Mouse (Mus musculus): ENCODE data around the gene Yeats4.
"Not testable (repeated sequence)": the region's sequence is repeated elsewhere in the genome, so short reads cannot be mapped to it uniquely, and the experiment has no call there.

Yeats4 gene

DNA sequence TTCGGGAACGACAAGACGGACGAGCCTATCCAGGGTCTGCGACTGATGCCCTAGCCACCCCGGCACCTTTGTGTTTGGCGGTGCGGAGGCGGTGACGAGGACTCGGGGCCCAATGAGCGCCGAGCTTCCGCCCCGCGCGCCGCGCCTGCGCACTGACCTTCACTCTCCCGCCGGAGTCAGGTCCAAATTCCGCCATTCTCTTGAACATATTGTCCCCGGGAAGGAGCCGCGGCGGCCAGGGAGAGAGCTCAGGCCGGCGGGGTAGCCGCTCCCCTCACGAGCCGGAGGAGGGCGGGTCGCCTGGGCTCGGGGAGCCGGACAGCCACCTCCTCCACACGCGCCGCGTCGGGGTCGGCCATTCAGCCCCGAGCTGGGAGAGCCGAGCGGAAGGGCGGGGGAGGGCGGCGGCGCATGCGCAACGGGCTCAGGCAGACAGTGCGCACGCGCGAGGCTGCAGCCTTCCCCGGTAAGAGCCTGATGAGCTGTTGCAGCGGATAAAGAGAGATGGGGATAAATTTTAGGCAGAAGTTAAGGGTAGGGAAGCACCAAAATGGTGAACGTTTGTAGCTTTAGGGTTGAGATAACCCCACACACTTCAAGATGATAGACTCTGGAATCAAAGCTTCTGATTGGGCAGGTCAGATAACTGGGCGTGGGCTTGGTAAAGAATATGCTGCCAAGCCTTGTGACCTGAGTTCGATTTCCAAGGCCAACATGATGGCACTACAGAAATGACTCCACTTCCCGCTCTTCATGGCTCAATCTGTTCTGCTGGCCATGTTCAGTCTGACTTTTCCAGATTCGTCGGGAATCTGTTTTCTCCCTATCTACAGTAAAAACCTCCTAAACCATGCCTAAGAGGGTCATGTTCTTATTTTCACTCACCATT, at the start of gene Yeats4:
Gene Yeats4, minus strand, starts transcription at position 406 of the 889 bp plus-strand sequence.
- peak; percentile 99 for DNase-seq

DNA sequence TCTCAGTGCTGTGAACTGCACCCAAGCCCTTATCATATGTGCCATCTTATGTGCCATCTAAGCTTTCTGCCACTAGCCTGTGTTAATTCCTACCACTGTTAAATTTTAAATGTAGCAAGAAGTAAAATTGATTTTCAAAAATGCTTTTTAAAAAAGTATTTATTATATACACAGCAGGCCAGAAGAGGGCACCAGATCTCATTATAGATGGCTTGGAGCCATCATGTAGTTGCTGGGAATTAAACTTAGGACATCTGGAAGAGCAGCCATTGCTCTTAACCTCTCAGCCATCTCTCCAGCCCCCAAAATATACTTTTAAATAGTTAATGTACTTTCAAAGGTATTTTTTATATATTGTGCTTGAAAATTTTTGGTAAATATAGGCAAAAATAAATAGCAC, 47.7 kb upstream of the Yeats4 start:
- DNase-seq, result no peak

DNA sequence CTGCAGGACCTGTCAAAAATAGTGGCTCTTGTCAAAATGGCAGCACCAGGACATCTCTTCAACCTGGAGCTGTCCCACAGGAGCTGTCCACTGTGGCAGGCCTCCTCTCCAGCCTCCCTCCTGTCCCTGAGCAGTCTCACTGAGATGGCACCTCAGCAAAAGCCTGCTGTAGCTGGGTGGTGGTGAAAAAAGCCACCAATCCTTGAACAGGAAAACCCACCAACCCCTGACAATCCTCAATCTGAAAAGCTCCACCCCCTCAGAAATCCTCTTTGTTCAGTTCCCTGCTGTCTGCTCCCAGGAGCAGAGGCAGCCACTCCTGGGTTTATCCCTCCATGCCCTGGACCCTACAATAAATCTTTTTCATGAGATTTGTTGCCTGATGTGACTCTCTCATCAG, 35.6 kb upstream of the Yeats4 start:
- DNase-seq, result no peak

DNA sequence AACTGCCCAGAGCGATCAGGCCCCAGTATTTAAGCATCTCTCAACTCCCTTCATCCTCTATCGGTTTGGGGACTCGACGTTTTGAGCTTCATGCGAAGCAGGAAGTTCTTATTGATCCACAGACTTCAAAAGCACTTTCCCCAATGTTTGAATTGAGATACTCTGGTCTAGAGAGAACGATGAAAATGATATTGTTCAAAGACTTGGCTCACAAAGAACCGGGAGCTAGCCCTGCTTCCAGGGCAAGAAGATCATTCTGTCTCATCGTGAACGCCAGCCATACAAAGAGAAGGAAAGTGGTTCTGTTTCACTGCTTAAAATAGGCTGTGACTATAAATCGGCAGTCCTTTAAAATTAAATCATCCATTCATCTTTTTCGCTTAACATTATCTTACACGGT, 14.3 kb upstream of the Yeats4 start, which contains the start of gene 9530003J23Rik:
Gene 9530003J23Rik, minus strand, starts transcription at position 101 of the 400 bp plus-strand sequence.
- no peak for DNase-seq

DNA sequence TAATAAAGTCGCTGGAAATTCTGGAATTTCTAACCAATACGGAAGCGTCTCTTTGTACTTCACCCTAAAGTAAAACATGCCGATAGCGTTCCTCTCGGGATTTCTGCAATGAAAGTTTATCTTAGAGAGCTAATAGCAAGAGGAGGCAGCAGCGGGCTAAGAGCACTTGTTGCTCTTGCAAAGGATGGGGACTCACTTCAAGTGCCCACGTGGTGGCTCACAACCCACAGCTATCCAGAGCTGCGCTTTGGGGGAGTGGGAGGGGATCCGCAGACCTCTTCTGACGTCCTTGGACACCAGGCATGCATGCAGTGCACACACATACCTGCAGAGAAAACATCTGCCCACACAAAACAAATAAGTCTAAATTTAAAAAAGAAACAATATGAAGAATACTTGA, 11.6 kb upstream of the Yeats4 start:
- no peak for DNase-seq

DNA sequence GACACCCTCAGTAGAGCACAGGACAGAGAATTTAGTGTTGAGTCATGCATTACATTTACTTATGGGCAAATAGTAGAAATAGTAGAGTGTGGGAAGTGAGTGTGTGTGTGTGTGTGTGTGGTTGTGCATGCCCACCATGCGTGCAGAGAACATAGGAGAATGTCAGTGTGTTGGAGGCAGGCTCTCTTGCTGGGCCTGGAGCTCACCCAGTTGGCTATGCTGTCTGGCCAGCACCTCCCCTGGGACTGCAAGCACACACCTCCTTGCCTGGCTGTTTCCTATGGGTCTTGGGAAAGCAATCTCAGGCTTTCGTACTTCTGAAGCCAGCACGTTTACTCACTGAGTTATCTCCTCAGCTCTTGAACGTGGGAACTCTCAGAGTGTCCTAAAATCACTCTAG, 10.5 kb upstream of the Yeats4 start:
- no peak for DNase-seq

DNA sequence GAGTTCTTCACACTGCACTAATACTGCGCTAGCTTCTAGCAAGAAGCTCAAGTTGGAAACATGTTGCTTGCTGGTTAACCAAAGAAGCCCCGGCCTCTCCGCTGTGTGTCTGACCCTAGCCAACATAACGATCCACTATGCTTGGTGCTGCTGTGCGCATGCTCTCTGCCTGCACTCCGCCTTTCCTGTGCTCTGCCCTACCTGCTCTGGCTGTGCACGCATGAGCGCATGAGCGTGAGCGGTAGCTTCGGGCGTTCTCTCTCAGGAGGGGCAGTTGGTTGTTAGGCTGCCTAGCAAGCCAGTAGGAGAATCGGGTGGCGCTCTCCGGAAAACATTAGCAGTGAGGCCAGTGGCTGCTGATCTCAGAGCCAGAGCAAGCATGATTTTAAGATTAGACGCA, 5.5 kb upstream of the Yeats4 start:
- DNase-seq, result peak; percentile 75

DNA sequence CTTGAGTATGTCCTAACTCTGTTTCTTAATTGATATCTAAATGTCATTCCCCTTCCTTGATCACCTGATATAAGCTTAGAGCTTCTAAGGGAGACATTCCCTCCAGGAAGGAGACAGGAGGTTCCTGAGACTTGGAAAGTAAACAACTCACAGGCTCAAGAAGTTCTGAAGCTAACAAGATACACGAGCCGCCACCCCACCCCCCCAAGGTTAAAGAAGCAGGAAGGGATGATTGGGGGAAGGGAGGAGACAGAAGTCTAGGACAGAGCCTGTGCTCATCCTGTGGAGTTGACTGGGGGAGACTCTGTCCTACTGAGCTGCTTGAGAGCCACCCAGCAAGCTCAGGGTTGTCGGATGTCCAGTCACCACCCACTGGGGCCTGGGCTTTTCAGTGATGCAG, 1.7 kb upstream of the Yeats4 start:
- DNase-seq, result no peak

DNA sequence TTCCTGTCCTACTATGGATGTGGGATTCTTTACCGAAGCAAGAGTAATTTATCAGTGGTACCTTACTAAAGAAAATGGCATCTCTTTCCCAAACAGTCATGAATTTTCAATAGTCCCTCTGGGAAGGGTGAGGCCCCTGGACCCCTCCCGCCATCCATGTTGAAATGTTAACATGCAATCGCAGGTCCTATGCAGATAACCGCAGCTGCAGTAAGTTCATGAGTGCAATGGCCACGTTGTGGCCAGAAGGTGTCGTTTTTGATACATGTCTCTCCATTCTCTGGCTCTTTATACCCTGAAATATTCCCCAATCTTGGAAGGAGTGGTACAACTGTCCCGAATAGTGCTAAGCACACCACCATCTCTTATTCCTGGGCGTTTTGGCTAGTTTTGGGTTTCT, 787 bp upstream of the Yeats4 start:
- DNase-seq, result no peak

DNA sequence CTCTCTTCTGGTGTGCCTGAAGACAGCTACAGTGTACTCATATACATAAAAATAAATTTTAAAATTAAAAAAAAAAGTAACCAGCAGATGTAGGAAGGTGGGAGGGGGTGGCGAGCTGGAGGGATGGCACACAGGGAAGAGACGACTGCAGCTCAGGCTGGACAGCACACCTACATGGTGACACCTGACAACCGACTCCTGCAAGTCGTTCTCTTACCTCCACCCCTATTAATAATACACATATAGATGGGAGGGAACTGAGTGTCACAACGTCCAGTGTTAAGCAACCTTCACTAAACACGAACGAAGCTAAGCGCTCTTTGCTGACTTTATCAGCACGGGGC, 577 bp downstream of the Yeats4 start:
- DNase-seq, result no peak

DNA sequence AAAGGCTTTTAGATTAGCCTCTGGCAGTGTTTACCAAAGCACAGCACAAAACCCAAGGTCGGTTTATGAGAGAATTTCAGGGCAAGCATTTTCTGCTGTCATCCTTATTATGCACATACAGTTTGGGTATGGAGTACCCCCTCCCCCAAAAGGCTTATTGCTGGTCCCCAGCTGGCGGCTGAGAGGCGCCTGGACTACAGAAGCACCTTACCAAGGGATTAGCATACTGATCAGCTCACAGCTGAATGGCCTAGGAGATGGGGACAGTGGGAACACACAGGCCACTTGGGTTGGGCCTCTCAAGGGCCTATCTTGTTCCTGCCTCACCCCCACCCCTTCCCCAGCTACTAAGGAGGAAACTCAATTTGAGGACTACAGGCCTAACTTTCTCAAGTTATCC, 1.5 kb downstream of the Yeats4 start:
- DNase-seq, result no peak

DNA sequence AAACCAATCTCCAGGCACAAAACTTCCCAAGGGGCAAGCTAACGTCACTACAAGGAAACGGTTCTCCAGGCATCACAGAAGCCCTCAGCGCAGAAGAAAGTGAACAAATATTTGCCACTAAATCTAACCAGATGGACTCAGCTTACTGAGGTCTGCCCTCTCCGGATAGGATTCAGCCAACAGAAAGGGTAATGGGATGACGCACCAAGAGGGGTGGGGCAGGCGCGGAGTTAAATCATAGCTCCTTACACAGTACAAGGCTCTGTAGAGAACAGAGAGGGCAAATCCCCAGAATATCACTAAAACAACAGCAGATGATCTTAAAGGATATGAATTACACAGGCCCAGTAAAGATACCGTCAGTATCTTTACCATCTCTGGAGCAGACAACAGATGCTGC, 6.0 kb downstream of the Yeats4 start:
- no peak for DNase-seq

DNA sequence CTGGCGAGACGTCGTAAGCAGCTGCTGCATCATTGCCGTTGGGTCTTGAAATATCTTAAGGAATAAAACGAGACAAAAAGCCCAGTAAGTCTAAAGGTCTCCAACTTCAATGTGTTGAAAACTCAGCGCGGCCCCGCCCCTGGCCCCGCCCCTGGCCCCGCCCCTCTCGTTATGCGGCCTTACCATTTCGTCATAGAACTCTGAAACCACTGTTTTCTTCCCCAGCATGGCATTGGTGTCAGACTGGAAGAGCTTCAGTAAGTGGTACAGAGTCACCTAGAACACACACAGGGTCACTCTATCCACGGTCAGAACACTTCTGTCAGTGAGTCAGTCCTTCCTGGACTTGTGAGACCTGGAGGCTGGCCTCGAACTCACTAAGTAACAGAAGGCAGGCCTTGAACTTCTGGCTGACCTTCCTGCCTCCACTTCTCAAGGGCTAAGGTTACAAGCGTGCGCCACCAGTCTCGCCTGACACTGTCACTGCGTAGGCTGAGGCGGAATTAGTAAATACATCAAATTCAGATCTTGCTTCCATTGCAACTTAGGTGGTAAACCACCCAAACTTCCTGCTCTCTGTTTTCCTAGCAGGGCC, 7.0 kb downstream of the Yeats4 start:
- no peak for DNase-seq

DNA sequence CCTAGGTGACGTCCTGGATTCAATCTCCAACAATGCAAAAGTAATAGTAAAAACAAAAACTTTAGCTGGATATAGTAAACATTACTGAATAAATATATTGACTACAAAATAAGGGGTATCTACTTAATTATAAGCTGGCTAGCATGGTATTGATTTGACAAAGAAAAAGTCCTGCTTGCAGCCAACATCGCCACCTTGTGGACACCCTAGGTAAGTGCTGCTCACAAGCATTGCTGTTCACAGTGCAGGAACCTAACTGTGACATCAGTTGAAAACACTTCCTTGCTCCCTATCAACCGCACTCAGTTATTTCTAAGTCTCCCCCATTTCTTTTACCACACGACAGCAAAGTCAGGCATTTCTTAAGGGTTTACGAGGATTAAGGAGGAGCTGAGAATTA, 7.5 kb downstream of the Yeats4 start:
- peak; percentile 30 for DNase-seq

DNA sequence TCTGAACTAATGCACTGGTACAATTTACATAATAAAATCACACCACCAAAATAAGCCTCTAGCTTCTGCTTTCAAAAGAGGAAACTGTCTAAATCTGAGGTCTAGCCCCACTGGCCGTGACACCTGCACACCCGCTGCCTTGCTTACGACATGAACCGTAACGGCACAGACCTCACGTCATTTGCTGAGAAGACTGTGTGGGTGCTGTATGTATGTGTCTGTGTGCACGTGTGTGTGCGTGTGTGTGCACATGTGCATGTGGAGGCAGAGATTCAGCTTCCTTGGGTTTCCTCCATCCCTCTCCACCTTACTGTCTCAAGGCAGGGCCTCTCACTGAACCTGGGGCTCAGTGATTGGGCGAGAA, 8.2 kb downstream of the Yeats4 start:
- DNase-seq, result no peak

DNA sequence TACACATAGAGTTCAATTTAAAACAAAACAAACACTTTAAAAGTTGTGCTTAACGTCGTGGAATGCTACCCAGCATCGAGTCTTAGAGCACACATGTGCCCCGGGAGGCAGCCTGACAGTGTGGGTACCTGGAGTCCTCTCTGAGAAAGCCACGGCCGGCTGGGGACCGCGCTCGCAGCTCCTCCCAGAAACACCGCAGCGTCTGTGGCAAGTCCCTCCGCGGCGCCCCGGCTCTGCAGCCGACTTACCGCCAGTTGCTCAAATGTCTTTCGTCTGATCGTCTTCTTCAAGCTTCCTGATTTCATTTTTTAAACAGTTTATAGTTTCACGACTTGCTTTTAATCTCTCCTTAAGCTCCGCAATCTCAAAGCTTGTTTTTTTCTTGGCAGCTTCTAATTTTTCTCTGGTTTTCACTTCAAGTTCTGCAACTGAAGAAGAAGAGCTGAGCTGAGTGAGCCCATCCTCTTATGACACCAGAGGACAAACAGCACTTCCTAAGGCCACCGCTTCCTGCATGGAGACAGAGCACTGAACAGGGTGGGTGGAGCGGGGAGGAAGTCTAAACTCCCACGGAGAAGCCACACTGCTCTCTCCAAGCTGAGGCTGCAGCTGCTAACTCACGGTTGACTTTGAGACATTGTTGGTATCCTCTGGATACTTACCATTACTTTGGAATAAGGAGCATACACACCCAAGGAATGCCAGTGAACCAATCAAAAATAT, 8.7 kb downstream of the Yeats4 start:
- no peak for DNase-seq

DNA sequence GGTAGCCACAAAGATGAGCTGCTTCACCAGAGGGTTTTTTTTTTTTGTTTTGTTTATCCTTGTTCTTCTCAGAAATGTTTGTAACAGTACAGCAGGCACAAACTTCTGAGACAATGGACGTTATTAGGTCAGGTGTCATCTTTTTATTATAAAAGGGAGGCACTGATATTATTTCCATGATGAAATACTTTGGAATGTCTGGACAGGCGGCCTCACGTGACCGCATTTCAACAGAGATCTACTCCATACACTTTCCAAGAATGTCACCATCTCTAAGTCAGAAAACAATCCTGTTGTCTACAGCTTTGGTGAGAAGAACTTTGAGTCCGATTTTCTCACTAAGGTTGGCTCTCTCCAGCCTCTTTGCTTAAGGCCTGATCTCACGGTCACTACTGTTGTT, 13.3 kb downstream of the Yeats4 start:
- no peak for DNase-seq

DNA sequence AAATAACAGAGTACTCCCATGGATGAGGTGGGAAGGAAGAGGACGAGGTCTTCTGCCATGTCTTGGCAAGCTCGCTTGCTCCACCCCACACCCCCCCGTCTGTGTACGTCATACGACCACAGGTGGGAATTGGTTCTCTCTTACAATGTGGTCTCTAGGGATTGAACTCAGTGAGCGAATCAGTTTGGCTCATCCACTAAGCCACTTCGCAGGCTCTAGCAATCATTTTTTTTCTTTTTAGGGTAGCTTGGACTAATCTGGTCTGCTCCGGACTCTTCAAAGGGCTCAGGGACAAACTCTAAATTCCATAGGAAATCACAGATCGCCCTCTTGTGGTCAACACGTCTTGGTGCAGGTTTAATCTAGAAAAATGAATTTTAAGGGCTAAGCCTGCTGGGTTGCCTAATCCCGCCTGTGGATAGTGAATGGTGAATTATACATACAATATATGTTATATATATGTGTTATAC, 14.8 kb downstream of the Yeats4 start:
- DNase-seq, result peak; percentile 26

DNA sequence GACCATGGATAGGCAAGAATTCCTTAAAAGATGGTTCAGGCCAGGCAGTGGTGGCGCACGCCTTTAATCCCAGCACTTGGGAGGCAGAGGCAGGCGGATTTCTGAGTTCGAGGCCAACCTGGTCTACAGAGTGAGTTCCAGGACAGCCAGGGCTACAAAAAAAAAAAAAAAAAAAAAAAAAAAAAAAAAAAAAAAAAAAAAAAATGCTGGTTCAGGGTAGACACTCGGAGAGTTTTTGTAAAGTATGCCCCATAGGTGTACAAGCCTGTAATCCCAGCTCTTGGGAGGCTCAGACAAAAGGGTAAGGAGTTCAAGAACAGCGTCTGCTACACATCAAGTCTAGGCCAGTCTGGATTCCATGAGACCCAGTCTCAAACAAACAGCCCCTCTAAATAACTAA, 15.5 kb downstream of the Yeats4 start:
- DNase-seq, result not testable (repeated sequence)

DNA sequence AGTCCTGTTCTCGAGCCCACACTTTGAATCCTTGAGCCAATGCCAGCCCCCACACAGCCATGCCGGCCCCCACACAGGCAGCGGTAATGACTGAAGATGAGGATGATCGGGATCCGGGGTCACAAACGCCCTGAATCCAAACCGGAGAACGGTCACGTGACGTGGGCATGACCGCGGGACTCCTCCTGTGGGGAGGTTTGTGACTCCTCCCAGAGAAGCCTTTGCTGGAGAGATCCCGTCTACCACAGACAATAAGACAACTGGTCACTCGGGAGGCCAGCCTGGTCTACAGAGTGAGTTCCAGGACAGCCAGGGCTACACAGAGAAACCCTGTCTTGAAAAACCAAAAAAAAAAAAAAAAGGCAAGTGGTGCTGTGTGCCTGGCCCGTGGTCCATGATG, 16.1 kb downstream of the Yeats4 start:
- no peak for DNase-seq

DNA sequence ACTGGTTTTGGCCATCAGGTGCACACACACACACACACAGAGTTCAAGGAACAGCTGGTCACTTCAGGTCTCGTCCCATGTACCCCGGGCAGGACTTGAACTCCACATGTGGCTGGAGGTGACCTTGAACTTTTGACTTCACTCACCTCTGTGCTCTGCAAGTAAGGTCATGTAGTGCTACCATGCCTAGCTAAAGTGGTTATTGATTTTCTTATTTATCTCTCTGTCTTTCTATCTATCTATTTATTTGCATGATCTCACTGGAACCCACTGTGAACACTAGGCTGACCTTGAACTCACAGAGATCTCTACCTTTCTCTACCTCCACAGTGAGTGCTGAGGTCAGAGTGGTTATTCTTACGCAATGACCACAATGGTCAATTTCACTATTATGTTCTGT, 18.2 kb downstream of the Yeats4 start:
- DNase-seq, result no peak

DNA sequence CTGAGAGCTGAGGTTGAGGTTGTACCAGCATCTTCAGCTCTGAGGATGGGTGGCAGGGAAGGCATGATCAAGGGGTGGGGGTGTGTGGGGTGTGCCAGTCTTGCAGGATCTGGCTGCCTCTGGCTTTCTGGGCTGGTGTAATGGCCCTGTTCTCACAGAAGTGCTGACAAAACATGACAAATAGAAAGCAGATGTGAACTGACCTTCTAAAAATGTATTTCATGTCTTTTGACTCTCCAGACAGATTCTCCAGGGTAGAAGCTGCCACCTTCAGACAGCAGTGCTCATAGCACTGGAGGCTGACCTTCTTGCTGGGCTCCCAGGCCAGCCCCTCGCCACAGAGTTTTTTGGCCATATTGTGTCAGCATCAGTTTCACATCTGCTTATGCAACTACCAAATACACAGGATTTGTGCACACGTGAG, 20.7 kb downstream of the Yeats4 start:
- no peak for DNase-seq

DNA sequence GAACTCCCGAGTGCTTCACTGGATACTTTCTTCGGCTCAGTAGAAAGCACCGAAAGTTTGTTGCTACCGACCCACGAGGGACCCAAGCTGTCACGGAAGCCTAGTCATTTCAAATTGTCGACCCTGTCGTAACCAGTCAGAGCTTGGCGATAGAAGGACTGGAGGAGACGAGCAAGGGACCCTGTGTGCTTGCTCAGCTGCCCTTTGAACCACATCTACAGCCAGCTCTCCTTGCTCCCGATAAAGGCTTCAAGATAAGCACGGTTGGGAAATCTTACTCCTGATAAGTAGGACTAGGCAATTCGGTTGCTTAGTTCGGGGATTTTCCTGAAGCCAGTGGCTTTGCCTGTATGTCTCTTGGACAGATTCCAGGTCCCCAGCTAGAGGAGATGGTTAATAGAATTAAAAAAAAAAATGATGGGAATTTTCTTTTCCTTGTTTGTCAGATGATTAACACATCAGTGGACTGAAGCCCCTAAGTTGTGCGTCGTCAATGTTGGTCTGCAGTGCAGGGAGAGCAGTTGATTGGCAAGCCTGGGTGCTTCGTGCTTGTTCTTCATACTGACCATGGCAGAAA, 21.2 kb downstream of the Yeats4 start:
- DNase-seq, result no peak

DNA sequence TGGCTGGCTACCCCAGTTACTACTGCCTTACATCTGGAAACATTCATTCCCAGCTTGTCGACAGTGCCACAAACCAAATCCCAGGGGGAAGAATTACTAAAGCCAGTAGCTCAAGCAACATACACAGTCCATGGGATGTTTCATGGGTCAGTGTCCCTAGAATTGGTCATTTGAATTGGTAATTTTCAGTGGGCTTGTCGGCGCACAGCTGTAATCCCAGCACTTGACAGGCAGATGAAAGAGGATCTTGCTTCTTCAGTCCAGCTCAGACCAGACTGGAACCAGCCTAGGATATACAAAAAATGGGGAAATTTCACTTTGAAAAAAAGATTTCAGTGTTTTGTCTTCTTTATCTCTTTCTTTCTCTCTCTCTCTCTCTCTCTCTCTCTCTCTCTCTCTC, 24.6 kb downstream of the Yeats4 start:
- DNase-seq, result no peak

All from kidney, adult 18-20 months (tissue).